Mouse (Mus musculus) testis, adult 2 months (tissue): ENCODE data around the gene Cavin1.

Source experiments
- CTCF ChIP-seq: fragments of 200-500 bp; IDR thresholded peaks from 2 replicates; pipeline ENCODE4 v1.5.1; 2012; ENCODE audit warnings: low read depth, mild to moderate bottlenecking, inconsistent platforms, low read length, moderate library complexity; ENCODE audit not compliant: control insufficient read depth, insufficient read depth, insufficient replicate concordance
- POLR2A ChIP-seq: fragments of 200-500 bp; IDR thresholded peaks from 2 replicates; pipeline ENCODE4 v1.6.1; 2012; ENCODE audit warnings: low read depth, mild to moderate bottlenecking, inconsistent platforms, low read length, moderate library complexity; ENCODE audit not compliant: control insufficient read depth

DNA sequence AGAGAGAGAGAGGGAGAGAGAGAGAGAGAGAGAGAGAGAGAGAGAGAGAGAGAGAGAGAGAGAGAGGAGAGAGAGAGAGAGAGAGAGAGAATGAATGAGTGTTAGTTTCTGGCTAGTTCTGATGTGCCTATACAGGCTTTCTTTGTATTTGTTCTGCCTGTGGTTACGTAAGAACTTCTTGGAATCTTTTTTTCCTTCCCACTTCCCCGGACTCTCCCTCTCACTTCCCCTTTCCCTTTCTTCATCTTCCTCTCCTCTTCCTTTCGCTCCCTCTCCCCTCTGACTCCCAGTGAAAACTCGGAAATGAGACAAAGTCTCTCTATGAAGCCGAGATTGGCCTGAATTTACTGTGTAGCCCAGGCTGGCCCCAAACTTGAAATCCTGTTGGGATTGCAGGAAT, 24.0 kb upstream of the Cavin1 start:
- TF ChIP-seq CTCF (no peak), POLR2A (no peak)
